Mouse (Mus musculus) liver, embryonic 18 days (tissue): ENCODE data around the gene Cadm1. TPM values are rescaled to one million over a fixed set of nuclear protein-coding genes. Genes with fewer than 3 reads are reported as not detected.

ENCODE experiments used
- polyA plus RNA-seq: library from polyadenylated mRNA; depleted of rRNA; stranded (reverse); fragments of >200 nt; gene quantifications from 2 replicates; pipeline ENCODE4 v1.2.3, GENCODE M21; 2012; rRNA removed

Cadm1 gene
- polyA plus RNA-seq: 5.8 and 6.1 TPM in 2 replicates

GRCm38 (mm10) chr9:47529602-47530450 lies at the start of gene Cadm1:
Cadm1 (plus strand) TSS chr9:47530173.

